Comparison of ENCODE assay signal across 24 mouse cellular contexts in the genomic region with DNA sequence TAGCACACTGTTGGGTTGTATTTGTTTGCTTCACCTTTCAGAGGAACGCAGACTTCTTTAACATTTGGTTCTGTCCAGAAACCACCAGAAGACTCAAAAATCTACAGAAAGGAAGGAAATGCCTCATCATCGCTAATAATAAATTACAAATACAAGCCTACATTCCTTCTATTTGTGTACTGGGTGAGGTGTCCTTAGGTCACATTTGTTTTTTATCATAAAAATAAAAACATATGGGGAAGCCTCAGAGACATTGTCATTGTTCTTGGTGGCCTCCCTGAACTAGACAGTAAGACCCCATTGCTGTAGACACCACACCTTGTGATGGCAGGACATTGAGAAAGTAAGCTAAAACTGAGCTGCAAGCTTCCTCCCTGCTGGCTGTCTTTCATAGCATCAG. TPM values are rescaled to one million over a fixed set of nuclear protein-coding genes. Genes with fewer than 3 reads are reported as not detected.
DNase-seq lines count a peak whose midpoint lies in the region; ATAC-seq and TF ChIP-seq lines count a peak whose summit lies in the region.
"Had no signal": no experiment of that assay in that cellular context is flagged by ENCODE, and none has a peak within 500 bp of the region (broad histone marks: within the 10 kb centered on the region; RNA-seq: fewer than 3 reads in every experiment).

A gene (minus strand): TSS at position 101 of the 400 bp plus-strand sequence.

- H3K4me2 ChIP-seq in heart, postnatal 0 days (ENCODE audit: low read depth, low read length), result no peak within 1 kb of the TSS
- H3K4me2 ChIP-seq in heart, embryonic 12.5 days, result no peak within 1 kb of the TSS
- no peak within 1 kb of the TSS for H3K4me2 ChIP-seq in liver, embryonic 12.5 days
- H3K4me2 ChIP-seq: embryonic facial prominence, embryonic 15.5 days; limb, embryonic 13.5 days; liver, embryonic 15.5 days; midbrain, embryonic 12.5 days; neural tube, embryonic 13.5 days had no signal

- in situ Hi-C loops in Patski (cut with MboI; ENCODE audit: low pct_unique_long_range_greater_than_20kb), result no loop called here

- CTCF ChIA-PET in Patski (lab: Charles Lee), result interaction anchor here (0.6 kb wide), 1 partner anchor 11 kb away, joined by 3 read pairs; no protein-coding TSS in a partner anchor

- no peaks in the 10 kb centered on the region for H3K36me3 ChIP-seq in heart, postnatal 0 days (replicated peaks; ENCODE audit: control insufficient read depth, insufficient read depth, low read length)
- no peaks in the 10 kb centered on the region for H3K36me3 ChIP-seq in heart, embryonic 12.5 days
- H3K36me3 ChIP-seq in liver, embryonic 12.5 days, result no peaks in the 10 kb centered on the region
- H3K36me3 ChIP-seq: embryonic facial prominence, embryonic 15.5 days; hindbrain, embryonic 10.5 days; limb, embryonic 13.5 days; liver, embryonic 15.5 days; midbrain, embryonic 12.5 days; neural tube, embryonic 13.5 days had no signal

- H3K4me3 ChIP-seq in heart, postnatal 0 days (ENCODE audit: low read depth, low read length), result no peak within 1 kb of the TSS
- no peak within 1 kb of the TSS for H3K4me3 ChIP-seq in heart, embryonic 12.5 days
- H3K4me3 ChIP-seq in liver, embryonic 12.5 days, result no peak within 1 kb of the TSS
- H3K4me3 ChIP-seq: embryonic facial prominence, embryonic 15.5 days; hindbrain, embryonic 10.5 days; limb, embryonic 13.5 days; liver, embryonic 15.5 days; midbrain, embryonic 12.5 days; neural tube, embryonic 13.5 days had no signal

- POLR2A ChIA-PET in Patski (lab: Charles Lee), result interaction anchor here (0.9 kb wide), 1 partner anchor 10 kb away, joined by 3 read pairs; no protein-coding TSS in a partner anchor

- H3K9ac ChIP-seq in heart, postnatal 0 days (replicated peaks; ENCODE audit: low read depth, low read length), result no peak within 1 kb of the TSS
- no peak within 1 kb of the TSS for H3K9ac ChIP-seq in heart, embryonic 12.5 days
- no peak within 1 kb of the TSS for H3K9ac ChIP-seq in liver, embryonic 12.5 days
- H3K9ac ChIP-seq: embryonic facial prominence, embryonic 15.5 days; limb, embryonic 13.5 days; liver, embryonic 15.5 days; midbrain, embryonic 12.5 days; neural tube, embryonic 13.5 days had no signal

- TF ChIP-seq CTCF in heart, postnatal 0 days (IDR thresholded peaks at IDR 0.05; ENCODE audit: low read depth), result no peak
- no peak for TF ChIP-seq CTCF in Patski (IDR thresholded peaks at IDR 0.05)

- H3K9me3 ChIP-seq in heart, postnatal 0 days (replicated peaks; ENCODE audit: control insufficient read depth, low read length), result no peaks in the 10 kb centered on the region
- H3K9me3 ChIP-seq in heart, embryonic 12.5 days (replicated peaks), result no peaks in the 10 kb centered on the region
- H3K9me3 ChIP-seq in liver, embryonic 12.5 days (replicated peaks), result no peaks in the 10 kb centered on the region
- H3K9me3 ChIP-seq: embryonic facial prominence, embryonic 15.5 days; hindbrain, embryonic 10.5 days; limb, embryonic 13.5 days; liver, embryonic 15.5 days; midbrain, embryonic 12.5 days; neural tube, embryonic 13.5 days had no signal

- H3K27ac ChIP-seq in heart, postnatal 0 days (ENCODE audit: low read depth), result no peak within 1 kb of the TSS
- no peak within 1 kb of the TSS for H3K27ac ChIP-seq in heart, embryonic 12.5 days (ENCODE audit: poor library complexity, severe bottlenecking)
- H3K27ac ChIP-seq in liver, embryonic 12.5 days, result no peak within 1 kb of the TSS
- H3K27ac ChIP-seq: embryonic facial prominence, embryonic 15.5 days; hindbrain, embryonic 10.5 days; hindbrain, postnatal 0 days; kidney, postnatal 0 days; limb, embryonic 13.5 days; liver, embryonic 15.5 days; midbrain, embryonic 12.5 days; neural tube, embryonic 13.5 days had no signal

- no peak for TF ChIP-seq EP300 in heart, postnatal 0 days (IDR thresholded peaks at IDR 0.05; ENCODE audit: low read depth)

- no peaks in the 10 kb centered on the region for H3K27me3 ChIP-seq in heart, postnatal 0 days (ENCODE audit: control insufficient read depth, insufficient read depth, low read length)
- no peaks in the 10 kb centered on the region for H3K27me3 ChIP-seq in heart, embryonic 12.5 days (replicated peaks)
- H3K27me3 ChIP-seq in Patski, result no peaks in the 10 kb centered on the region
- H3K27me3 ChIP-seq in liver, embryonic 12.5 days (replicated peaks), result no peaks in the 10 kb centered on the region
- H3K27me3 ChIP-seq: embryonic facial prominence, embryonic 15.5 days; limb, embryonic 13.5 days; liver, embryonic 15.5 days; midbrain, embryonic 12.5 days; neural tube, embryonic 13.5 days had no signal

- peaks cover 13% of the 10 kb centered on the region; the same call in 1 of the 2 replicates for H3K4me1 ChIP-seq in heart, postnatal 0 days (ENCODE audit: control insufficient read depth, insufficient read depth)
- peaks cover 17% of the 10 kb centered on the region for H3K4me1 ChIP-seq in heart, embryonic 12.5 days (replicated peaks)
- peaks cover 14% of the 10 kb centered on the region for H3K4me1 ChIP-seq in liver, embryonic 12.5 days
- H3K4me1 ChIP-seq: embryonic facial prominence, embryonic 15.5 days; midbrain, embryonic 12.5 days; neural tube, embryonic 13.5 days had no signal

- DNase-seq in heart, postnatal 0 days (ENCODE audit: low spot score), result no peak
- DNase-seq in Patski (ENCODE audit: low read depth, low spot score) (no peak), liver (no peak)
- no peak for DNase-seq in gastrocnemius, adult 8-10 months (ENCODE audit: low spot score in 2 of 2)
- DNase-seq in heart, postnatal 10 days, result no peak
- DNase-seq in retina, embryonic 14.5 days (ENCODE audit: low spot score), result no peak
- DNase-seq: adrenal gland, postnatal 14 days; B cell, adult 2 months; cerebellum, postnatal 14 days; lung, postnatal 10 days; thymus, postnatal 36 days had no signal

- WGBS in heart, postnatal 0 days, result 88% methylated on average over 2 of the region's 2 CpGs
- 84% methylated on average over 2 of the region's 2 CpGs for WGBS in heart, embryonic 12.5 days
- WGBS in liver, embryonic 12.5 days (ENCODE audit: insufficient replicate concordance), result 76% methylated on average over 2 of the region's 2 CpGs

- ATAC-seq in heart, postnatal 0 days (ENCODE audit: insufficient read depth, low read depth), result no peak
- ATAC-seq in heart, embryonic 12.5 days (ENCODE audit: insufficient number of reproducible peaks, low FRiP score), result no peak
- ATAC-seq in Patski, result no peak
- no peak for ATAC-seq in liver, embryonic 12.5 days
- ATAC-seq: forebrain, embryonic 16.5 days; hindbrain, postnatal 0 days; intestine, postnatal 0 days had no signal

- intact Hi-C loops in heart, postnatal 10 days (cut with DNase I), result no loop called here

RNA-seq across cellular contexts. Expression of the gene that starts here (rescaled TPM):
- 34.6 and 37.8 TPM in 2 replicates for total RNA-seq in heart, postnatal 0 days (2014; rRNA removed; ENCODE audit: low replicate concordance)
- polyA plus RNA-seq in heart, postnatal 0 days (2015; fragmentation: Nextera tagmentation; extraction: Ambion mirVana), result 9.4 and 10.5 TPM in 2 replicates
- polyA plus RNA-seq in heart, embryonic 12.5 days (2016; fragmentation: Nextera tagmentation; extraction: Ambion mirVana), result 3.3 and 3.6 TPM in 2 replicates
- 22.4 TPM for polyA plus RNA-seq in Patski (2021)
- total RNA-seq in gastrocnemius, adult 8-10 months (2022), result 10 to 100 TPM; 52.1 to 58.4 (median 56.9) TPM
- total RNA-seq in heart, postnatal 10 days (2021), result 10 to 100 TPM; 35.8 to 48.7 TPM
- 0.44 and 0.47 TPM in 2 replicates for polyA plus RNA-seq in liver, embryonic 12.5 days (2016; fragmentation: Nextera tagmentation; extraction: Ambion mirVana)
- total RNA-seq: megakaryocyte progenitor cell, adult 5-6 weeks had no signal
